Mouse (Mus musculus) liver, embryonic 14.5 days (tissue): ENCODE measurements around the gene Furin. TPM values are rescaled to one million over a fixed set of nuclear protein-coding genes. Genes with fewer than 3 reads are reported as not detected.

Experiments used
- ATAC-seq: fragments of 200-750 bp; cut with Nextera tagmentation; 2 replicates; pipeline ENCODE4 v1.8.0; 2017; ENCODE audit warnings: moderate number of reproducible peaks, mild to moderate bottlenecking, moderate library complexity; ENCODE audit not compliant: insufficient read depth
- DNase-seq, 3 experiments: peaks; one replicate each; pipeline ENCODE4 v3.0.0-alpha.2; 2012 to 2013; ENCODE audit warnings: low read depth in 3 of 3, low spot score in 3 of 3
- H3K27ac ChIP-seq: fragments of 300-500 bp; sonication (generic); 2 replicates; pipeline ENCODE4 v1.5.1; 2014; ENCODE audit warnings: moderate library complexity, mild to moderate bottlenecking, control low read depth, inconsistent platforms
- H3K27me3 ChIP-seq: fragments of 300-500 bp; sonication (generic); 2 replicates; pipeline ENCODE4 v1.6.1; 2014; ENCODE audit warnings: mild to moderate bottlenecking, low read length, moderate library complexity; ENCODE audit not compliant: control insufficient read depth, insufficient read depth
- H3K36me3 ChIP-seq: fragments of 300-500 bp; sonication (generic); replicated peaks from 2 replicates; pipeline ENCODE4 v1.6.1; 2014; ENCODE audit warnings: low read depth; ENCODE audit not compliant: control insufficient read depth, insufficient read depth
- H3K4me1 ChIP-seq, 2 experiments: fragments of 200-500 bp in 1 of 2; fragments of 300-500 bp in 1 of 2; sonication (generic) in 1 of 2; replicated peaks; 2 replicates each; pipeline ENCODE4 v1.6.1; 2012 to 2014; ENCODE audit warnings: antibody characterized with exemption in 1 of 2, inconsistent platforms in 1 of 2, low read length in 1 of 2; ENCODE audit not compliant: control insufficient read depth in 2 of 2, insufficient read depth in 2 of 2
- H3K4me2 ChIP-seq: fragments of 300-500 bp; sonication (generic); 2 replicates; pipeline ENCODE4 v1.6.1; 2014; ENCODE audit warnings: low read depth, mild to moderate bottlenecking, control low read depth, moderate library complexity
- H3K4me3 ChIP-seq, 2 experiments: fragments of 200-500 bp in 1 of 2; fragments of 300-500 bp in 1 of 2; sonication (generic) in 1 of 2; 2 replicates each; pipeline ENCODE4 v1.5.1; 2012 to 2014; ENCODE audit warnings: low read depth in 2 of 2, low read length in 2 of 2, mild to moderate bottlenecking in 2 of 2, control low read depth in 1 of 2, inconsistent platforms in 1 of 2, moderate library complexity in 1 of 2; ENCODE audit not compliant: insufficient read depth in 1 of 2
- H3K9ac ChIP-seq: fragments of 300-500 bp; sonication (generic); replicated peaks from 2 replicates; pipeline ENCODE4 v1.6.1; 2014; ENCODE audit warnings: mild to moderate bottlenecking, control low read depth, moderate library complexity
- H3K9me3 ChIP-seq: fragments of 300-500 bp; sonication (generic); 2 replicates; pipeline ENCODE4 v1.6.1; 2016; ENCODE audit warnings: low read length, mixed read lengths; ENCODE audit not compliant: control insufficient read depth
- CTCF ChIP-seq: IDR thresholded peaks from 2 replicates; pipeline ENCODE4 v1.5.1; 2016; ENCODE audit warnings: antibody characterized with exemption, low read depth, control low read depth
- EP300 ChIP-seq: IDR thresholded peaks from 2 replicates; pipeline ENCODE4 v1.6.1; 2016; ENCODE audit warnings: antibody characterized with exemption, low read depth
- WGBS: fragments of 180-500 bp; shearing (Covaris S2); extraction: QIAGEN DNeasy Blood & Tissue Kit; methylation state at CpG from one replicate; pipeline ENCODE4 v1.1.7; 2014; ENCODE audit not compliant: insufficient replicate concordance; 5-methylcytosine and 5-hydroxymethylcytosine counted together
- polyA plus RNA-seq, 2 experiments: library from polyadenylated mRNA; depleted of rRNA in 1 of 2; stranded (reverse) in 1 of 2; unstranded in 1 of 2; fragments of >200 nt; fragmentation: Nextera tagmentation in 1 of 2; extraction: Ambion mirVana in 1 of 2; gene quantifications; 2 replicates each; pipeline versions ENCODE4 v1.2.1 to v1.2.3; 2012 to 2014

Gene Furin
- polyA plus RNA-seq, 2 experiments, result 3.8 to 6.0 TPM

GRCm38 (mm10) chr7:80427730-80428129 is 22.5 kb upstream of the Furin start:
- no peak overlapping the region for H3K9ac ChIP-seq
- H3K36me3 ChIP-seq, result no peaks in the 10 kb centered on the region
- no peak for DNase-seq
- H3K27ac ChIP-seq, result no peak overlapping the region
- no peak overlapping the region for H3K4me2 ChIP-seq
- no peak for ATAC-seq
- TF ChIP-seq EP300 (no peak), CTCF (no peak)
- 32% methylated on average over 5 of the region's 5 CpGs for WGBS
- H3K9me3 ChIP-seq, result no peaks in the 10 kb centered on the region
- no peak overlapping the region for H3K4me3 ChIP-seq
- H3K4me1 ChIP-seq, result peaks cover 0 to 6% of the 10 kb centered on the region in 2 experiments; a peak in 2 of 4 replicates
- no peaks in the 10 kb centered on the region for H3K27me3 ChIP-seq

GRCm38 (mm10) chr7:80426363-80426762 is 21.1 kb upstream of the Furin start:
- Histone ChIP-seq H3K27ac (no peak overlapping the region), H3K9me3 (no peaks in the 10 kb centered on the region), H3K4me3 (no peak overlapping the region), H3K4me1 (peaks cover 0 to 6% of the 10 kb centered on the region in 2 experiments; a peak in 2 of 4 replicates), H3K36me3 (no peaks in the 10 kb centered on the region), H3K9ac (no peak overlapping the region), H3K27me3 (no peaks in the 10 kb centered on the region), H3K4me2 (no peak overlapping the region)
- DNase-seq, result peak in 1 of 3 experiments; percentile 39
- 31% methylated on average over 7 of the region's 7 CpGs for WGBS
- ATAC-seq, result no peak
- TF ChIP-seq CTCF (no peak), EP300 (no peak)

- Histone ChIP-seq H3K4me1 (peaks cover 0 to 6% of the 10 kb centered on the region in 2 experiments; a peak in 2 of 4 replicates), H3K9ac (no peak overlapping the region), H3K27me3 (no peaks in the 10 kb centered on the region), H3K9me3 (no peaks in the 10 kb centered on the region), H3K4me2 (no peak overlapping the region), H3K4me3 (no peak overlapping the region), H3K36me3 (no peaks in the 10 kb centered on the region), H3K27ac (no peak overlapping the region)
- DNase-seq, result no peak
- 49% methylated on average over 6 of the region's 6 CpGs for WGBS
- TF ChIP-seq EP300 (no peak), CTCF (peak; percentile 64)
- ATAC-seq, result no peak
Observed at GRCm38 (mm10) chr7:80424722-80425121, 19.5 kb upstream of the Furin start.

- H3K9ac ChIP-seq, result no peak overlapping the region
- ATAC-seq (no peak), DNase-seq (no peak)
- H3K9me3 ChIP-seq, result no peaks in the 10 kb centered on the region
- no peak overlapping the region for H3K27ac ChIP-seq
- WGBS, result 18% methylated on average over 20 of the region's 20 CpGs
- no peaks in the 10 kb centered on the region for H3K27me3 ChIP-seq
- no peak overlapping the region; a peak in 1 of 4 replicates for H3K4me3 ChIP-seq
- H3K36me3 ChIP-seq, result no peaks in the 10 kb centered on the region
- TF ChIP-seq CTCF, result no peak
- TF ChIP-seq EP300, result no peak
- H3K4me2 ChIP-seq, result peak overlapping the region; percentile 48
- peaks cover 0 to 17% of the 10 kb centered on the region in 2 experiments; a peak in 2 of 4 replicates for H3K4me1 ChIP-seq
Observed at GRCm38 (mm10) chr7:80422759-80423480, 17.7 kb upstream of the Furin start.

- no peak overlapping the region for H3K9ac ChIP-seq
- no peaks in the 10 kb centered on the region for H3K9me3 ChIP-seq
- no peak overlapping the region for H3K4me2 ChIP-seq
- DNase-seq (no peak), ATAC-seq (no peak)
- TF ChIP-seq CTCF (no peak), EP300 (no peak)
- no peak overlapping the region for H3K4me3 ChIP-seq
- H3K4me1 ChIP-seq, result peaks cover 0 to 21% of the 10 kb centered on the region in 2 experiments; a peak in 2 of 4 replicates
- no peaks in the 10 kb centered on the region for H3K27me3 ChIP-seq
- no peak overlapping the region for H3K27ac ChIP-seq
- 75% methylated on average over 6 of the region's 6 CpGs for WGBS
- H3K36me3 ChIP-seq, result no peaks in the 10 kb centered on the region
Observed at GRCm38 (mm10) chr7:80421576-80421975, 16.3 kb upstream of the Furin start.
